Mouse (Mus musculus): ENCODE data around the gene Lhfpl4. TPM values are rescaled to one million over a fixed set of nuclear protein-coding genes. Genes with fewer than 3 reads are reported as not detected.

Gene Lhfpl4
- total and polyA plus RNA-seq, 3 experiments = 0.19 to 7.7 TPM; not detected in 1

DNA sequence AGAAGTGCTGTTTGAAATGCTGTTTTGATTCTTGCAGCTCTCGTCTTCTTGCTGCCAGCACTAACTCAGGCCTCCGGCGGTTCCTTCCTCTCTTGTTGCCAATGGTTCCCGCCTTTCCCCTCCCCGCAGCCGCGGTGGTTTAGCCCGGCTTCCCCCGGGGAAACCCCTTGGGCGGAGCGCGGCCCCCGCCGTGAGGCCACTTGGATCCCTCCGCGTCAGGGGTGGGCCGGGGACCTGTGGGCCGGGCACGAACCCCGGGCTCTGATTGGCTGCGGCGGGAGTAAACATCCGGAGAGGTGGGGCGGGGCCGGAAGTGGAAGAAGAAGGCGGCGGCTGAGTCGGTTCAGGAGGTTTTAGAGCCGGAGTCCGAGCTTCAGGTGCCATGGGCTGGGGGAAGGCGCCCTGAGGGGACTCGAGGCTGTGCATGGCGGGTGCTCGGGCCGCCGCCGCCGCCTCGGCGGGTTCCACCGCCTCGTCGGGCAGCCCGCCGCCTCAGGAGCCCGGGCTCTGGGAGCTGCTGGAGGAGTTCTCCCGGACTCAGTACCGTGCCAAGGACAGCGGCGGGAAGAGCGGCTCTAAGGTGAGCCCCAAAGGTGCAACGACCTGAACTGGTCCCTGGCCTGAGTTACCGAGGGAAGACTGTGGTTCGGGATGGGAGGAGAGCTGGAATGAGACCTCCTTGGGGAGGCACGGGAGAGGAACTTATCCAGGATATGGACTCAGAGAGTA lies 42.5 kb upstream of the Lhfpl4 start, which contains the start of gene Mtmr14 (continued):
- TF ChIP-seq MAZ (IDR thresholded peaks at IDR 0.05; ENCODE audit: low read depth, low read length) = peak; percentile 96
- TF ChIP-seq EP300 (IDR thresholded peaks at IDR 0.05; ENCODE audit: low read depth in 1 of 2, low read length in 2 of 2) = peak in 1 of 2 experiments; percentile 48; a peak in 1 of 4 replicates
- peak; percentile 68 for TF ChIP-seq TCF12 (IDR thresholded peaks at IDR 0.05; ENCODE audit: low read depth, low read length)
- TF ChIP-seq TBP (IDR thresholded peaks at IDR 0.05; ENCODE audit: low read depth, low read length) = peak; percentile 14; the same call in 1 of the 2 replicates
- TF ChIP-seq MAX (IDR thresholded peaks at IDR 0.05; ENCODE audit: low read length) = peak; percentile 51
- no peak for TF ChIP-seq MYC (IDR thresholded peaks at IDR 0.05; ENCODE audit: low read depth, low read length)
- no peak for TF ChIP-seq UBTF (IDR thresholded peaks at IDR 0.05; ENCODE audit: borderline replicate concordance, insufficient read depth, low read depth, low read length)
- peak; percentile 99 for TF ChIP-seq CHD1 (IDR thresholded peaks at IDR 0.05; ENCODE audit: low read depth, low read length)
- TF ChIP-seq JUND (IDR thresholded peaks at IDR 0.05; ENCODE audit: low read depth, low read length) = no peak
- no peak for TF ChIP-seq MEF2A (IDR thresholded peaks at IDR 0.05; ENCODE audit: extremely low read depth, insufficient replicate concordance, low read depth, low read length, poor library complexity, severe bottlenecking)
- TF ChIP-seq ZC3H11A (IDR thresholded peaks at IDR 0.05; ENCODE audit: low read depth, low read length) = no peak
- TF ChIP-seq MXI1 (IDR thresholded peaks at IDR 0.05; ENCODE audit: low read depth, low read length) = peak; percentile 77
- TF ChIP-seq CTCF (IDR thresholded peaks at IDR 0.05 in 2 of 3, conservative IDR thresholded peaks at IDR 0.05 in 1 of 3; ENCODE audit: control insufficient read depth in 1 of 3, insufficient read depth in 1 of 3, low read depth in 2 of 3, low read length in 3 of 3, poor library complexity in 1 of 3, severe bottlenecking in 1 of 3) = no peak
- no peak for TF ChIP-seq ZKSCAN1 (IDR thresholded peaks at IDR 0.05; ENCODE audit: low read depth, low read length)
- no peak for TF ChIP-seq MYB (IDR thresholded peaks at IDR 0.05; ENCODE audit: low read depth, low read length)
- TF ChIP-seq POLR2A (IDR thresholded peaks at IDR 0.05; ENCODE audit: control insufficient read depth in 1 of 2, insufficient read depth in 1 of 2, low read depth in 1 of 2, low read length in 2 of 2, poor library complexity in 1 of 2) = peak; percentile 21 to 69; a peak in 3 of 4 replicates
- peak; percentile 91 for TF ChIP-seq E2F4 (IDR thresholded peaks at IDR 0.05; ENCODE audit: borderline replicate concordance, low read depth, low read length)
- TF ChIP-seq ETS1 (IDR thresholded peaks at IDR 0.05; ENCODE audit: low read depth, low read length) = peak; percentile 87

DNA sequence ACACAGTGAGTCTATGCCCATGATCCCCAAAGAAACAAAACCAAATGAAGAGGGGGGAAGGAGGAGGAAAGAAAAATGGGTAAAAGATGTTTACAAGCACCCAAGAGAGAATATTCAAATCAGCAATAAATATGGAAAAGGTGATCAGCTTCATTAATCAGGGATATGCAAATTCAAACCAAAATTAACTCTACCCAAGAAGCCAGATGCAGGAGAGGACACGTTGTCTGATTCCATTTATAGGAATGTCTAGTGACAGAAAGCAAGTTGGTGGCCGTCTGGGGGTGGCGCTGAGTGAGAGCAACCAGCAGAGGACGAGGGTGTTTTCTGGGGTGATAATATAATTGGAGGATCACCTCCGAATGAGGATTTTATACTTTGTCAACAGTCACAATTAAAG lies 40.0 kb upstream of the Lhfpl4 start:
- TF ChIP-seq POLR2AphosphoS5 (IDR thresholded peaks at IDR 0.05; ENCODE audit: borderline replicate concordance, low read depth, low read length) (no peak), CHD1 (IDR thresholded peaks at IDR 0.05; ENCODE audit: low read depth, low read length) (no peak), ETS1 (IDR thresholded peaks at IDR 0.05; ENCODE audit: low read depth, low read length) (no peak), NRF1 (IDR thresholded peaks at IDR 0.05; ENCODE audit: insufficient read depth, low read depth, low read length, poor library complexity, severe bottlenecking) (no peak), TCF12 (IDR thresholded peaks at IDR 0.05; ENCODE audit: low read depth, low read length) (no peak), TBP (IDR thresholded peaks at IDR 0.05; ENCODE audit: low read depth, low read length) (no peak), ZC3H11A (IDR thresholded peaks at IDR 0.05; ENCODE audit: low read depth, low read length) (no peak), JUND (IDR thresholded peaks at IDR 0.05; ENCODE audit: low read depth, low read length) (no peak)
- Histone ChIP-seq H3K9ac (ENCODE audit: control insufficient read depth, low read depth, low read length, poor library complexity, severe bottlenecking) (no peak overlapping the region), H3K79me2 (ENCODE audit: control insufficient read depth, insufficient read depth, low read length, poor library complexity) (peaks cover 6% of the 10 kb centered on the region)

More for the DNA sequence above, 40.0 kb upstream of the Lhfpl4 start:
- DNase-seq (ENCODE audit: low read depth, low spot score) = no peak
- Histone ChIP-seq H3K4me3 (ENCODE audit: control insufficient read depth in 1 of 2, insufficient read depth in 1 of 2, low read depth in 2 of 2, low read length in 2 of 2) (no peak overlapping the region), H3K9me3 (replicated peaks; ENCODE audit: insufficient read depth, low read length) (no peaks in the 10 kb centered on the region), H3K27ac (ENCODE audit: control insufficient read depth, low read depth, low read length) (no peak overlapping the region), H3K4me1 (ENCODE audit: control insufficient read depth in 1 of 2, insufficient read depth in 2 of 2, low read length in 2 of 2) (peaks cover 4 to 10% of the 10 kb centered on the region in 2 experiments), H3K27me3 (ENCODE audit: control insufficient read depth in 1 of 2, insufficient read depth in 2 of 2, low read length in 2 of 2) (peaks cover 5 to 7% of the 10 kb centered on the region in 2 experiments), H3K36me3 (ENCODE audit: control insufficient read depth in 1 of 2, insufficient read depth in 2 of 2, low read length in 2 of 2) (peaks cover 0 to 4% of the 10 kb centered on the region in 2 experiments; a peak in 2 of 4 replicates)

All from MEL (cell line).